Mouse (Mus musculus) neural tube, embryonic 13.5 days (tissue): ENCODE data around the gene Arf3. TPM values are rescaled to one million over a fixed set of nuclear protein-coding genes. Genes with fewer than 3 reads are reported as not detected.

Experiments used
- ATAC-seq: fragments of 200-750 bp; cut with Nextera tagmentation; 2 replicates; pipeline ENCODE4 v1.8.0; 2017; ENCODE audit warnings: low read depth, mild to moderate bottlenecking, moderate TSS enrichment, moderate library complexity
- H3K27ac ChIP-seq: fragments of 300-500 bp; sonication (generic); replicated peaks from 2 replicates; pipeline ENCODE4 v1.5.1; 2015; ENCODE audit warnings: moderate library complexity, mild to moderate bottlenecking, inconsistent platforms
- H3K27me3 ChIP-seq: fragments of 300-500 bp; sonication (generic); 2 replicates; pipeline ENCODE4 v1.6.1; 2015; ENCODE audit warnings: mild to moderate bottlenecking, inconsistent platforms
- H3K36me3 ChIP-seq: fragments of 300-500 bp; sonication (generic); 2 replicates; pipeline ENCODE4 v1.6.1; 2015; ENCODE audit warnings: mild to moderate bottlenecking, inconsistent platforms
- H3K4me1 ChIP-seq: fragments of 300-500 bp; sonication (generic); replicated peaks from 2 replicates; pipeline ENCODE4 v1.6.1; 2015; ENCODE audit warnings: inconsistent platforms
- H3K4me2 ChIP-seq: fragments of 300-500 bp; sonication (generic); 2 replicates; pipeline ENCODE4 v1.6.1; 2015; ENCODE audit warnings: inconsistent platforms, mild to moderate bottlenecking, moderate library complexity
- H3K4me3 ChIP-seq: fragments of 300-500 bp; sonication (generic); 2 replicates; pipeline ENCODE4 v1.5.1; 2015; ENCODE audit warnings: mild to moderate bottlenecking, inconsistent platforms
- H3K9ac ChIP-seq: fragments of 300-500 bp; sonication (generic); 2 replicates; pipeline ENCODE4 v1.6.1; 2015; ENCODE audit warnings: moderate library complexity, mild to moderate bottlenecking, inconsistent platforms
- H3K9me3 ChIP-seq: fragments of 300-500 bp; sonication (generic); 2 replicates; pipeline ENCODE4 v1.6.1; 2016; ENCODE audit warnings: inconsistent platforms
- WGBS: fragments of 180-500 bp; shearing (Covaris S2); methylation state at CpG from one replicate; pipeline ENCODE4 v1.1.7; 2015; 5-methylcytosine and 5-hydroxymethylcytosine counted together
- polyA plus RNA-seq: library from polyadenylated mRNA; unstranded; fragments of >200 nt; fragmentation: Nextera tagmentation; extraction: Ambion mirVana; gene quantifications from 2 replicates; pipeline ENCODE4 v1.2.1, GENCODE M21; 2015

Arf3 gene
- polyA plus RNA-seq, 1 experiment from 2014 or later = 74.9 TPM

DNA sequence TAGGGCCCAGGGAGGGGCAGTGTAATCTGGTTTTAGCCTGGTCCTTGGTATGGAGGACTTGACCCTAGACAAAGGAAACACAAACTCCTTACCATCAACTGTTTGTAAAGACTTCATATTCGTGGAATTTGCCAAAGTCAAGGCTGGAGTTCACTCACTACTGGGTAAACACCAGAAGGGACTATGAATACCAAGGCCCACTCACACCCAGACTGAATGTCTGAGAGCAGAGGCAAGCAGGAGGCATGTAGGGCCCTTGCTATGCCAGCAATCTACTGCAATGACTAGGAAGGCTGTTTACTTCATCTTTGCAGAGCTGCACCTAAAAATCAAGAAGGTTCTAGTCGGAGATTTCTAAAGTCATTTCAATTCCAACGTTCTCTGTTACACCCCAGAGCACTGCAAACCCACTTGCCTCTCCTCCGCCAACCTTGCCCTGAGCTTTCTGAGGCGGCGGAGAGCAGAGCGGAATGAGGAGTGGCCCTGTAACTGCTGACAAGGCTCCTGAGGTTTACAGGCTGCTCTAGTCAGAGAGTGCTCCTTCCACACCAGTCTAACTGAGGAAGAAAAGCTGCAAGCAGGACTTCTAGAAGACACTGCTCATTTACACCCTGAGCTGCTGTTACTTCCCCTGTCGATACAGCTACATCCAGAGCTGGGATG is 20.1 kb downstream of the Arf3 start:
- H3K9me3 ChIP-seq = no peaks in the 10 kb centered on the region
- no peaks in the 10 kb centered on the region for H3K27me3 ChIP-seq
- no peak overlapping the region for H3K4me2 ChIP-seq
- no peak overlapping the region for H3K27ac ChIP-seq
- H3K4me3 ChIP-seq = no peak overlapping the region
- no peak for ATAC-seq
- peaks cover 47% of the 10 kb centered on the region for H3K36me3 ChIP-seq
- H3K4me1 ChIP-seq = peaks cover 4% of the 10 kb centered on the region
- no peak overlapping the region for H3K9ac ChIP-seq
- 88% methylated on average over 8 of the region's 8 CpGs for WGBS

DNA sequence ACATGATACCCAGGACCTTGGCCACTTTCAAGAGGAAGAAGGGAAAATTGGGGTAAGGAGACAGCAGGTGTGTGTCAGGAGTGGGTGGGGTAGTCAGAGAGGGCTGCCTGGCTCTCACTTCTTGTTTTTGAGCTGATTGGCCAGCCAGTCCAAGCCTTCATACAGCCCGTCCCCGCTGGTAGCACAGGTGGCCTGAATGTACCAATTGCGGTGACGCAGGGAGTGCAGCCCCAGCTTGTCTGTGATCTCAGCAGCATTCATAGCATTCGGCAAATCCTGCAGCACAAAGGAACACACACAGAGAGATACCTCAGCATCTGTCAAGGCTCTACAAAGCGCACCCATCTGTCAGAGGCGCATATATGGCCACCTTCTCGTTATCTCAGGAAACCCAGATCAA is 22.8 kb downstream of the Arf3 start:
- 91% methylated on average over 8 of the region's 8 CpGs for WGBS
- no peak overlapping the region for H3K4me2 ChIP-seq
- no peaks in the 10 kb centered on the region for H3K27me3 ChIP-seq
- H3K9me3 ChIP-seq = no peaks in the 10 kb centered on the region
- H3K36me3 ChIP-seq = peaks cover 71% of the 10 kb centered on the region
- no peak overlapping the region for H3K9ac ChIP-seq
- H3K4me3 ChIP-seq = no peak overlapping the region
- H3K4me1 ChIP-seq = no peaks in the 10 kb centered on the region
- H3K27ac ChIP-seq = no peak overlapping the region
- ATAC-seq = no peak

DNA sequence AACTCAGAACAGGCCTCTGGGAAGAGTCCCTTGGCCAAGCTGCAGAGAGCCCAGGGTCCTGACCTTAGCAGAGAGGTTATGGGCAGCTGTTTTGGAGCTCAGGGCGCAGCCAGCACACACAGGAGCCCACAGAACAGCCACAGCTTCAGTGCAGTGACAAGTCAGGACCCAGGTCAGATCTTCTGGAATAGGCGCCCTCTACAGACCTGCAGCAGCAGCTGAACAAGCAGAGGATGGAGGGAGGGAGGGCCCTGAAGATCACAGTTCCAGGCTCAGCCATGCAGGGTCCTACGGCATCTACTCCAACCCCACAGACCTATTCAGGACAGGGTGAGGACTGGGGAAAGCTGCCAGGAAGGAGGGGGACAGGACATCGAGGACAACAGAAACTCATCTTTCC is 24.2 kb downstream of the Arf3 start:
- H3K4me2 ChIP-seq = no peak overlapping the region
- H3K27me3 ChIP-seq = no peaks in the 10 kb centered on the region
- H3K4me3 ChIP-seq = no peak overlapping the region
- 66% methylated on average over 4 of the region's 4 CpGs for WGBS
- H3K9ac ChIP-seq = no peak overlapping the region
- no peak overlapping the region for H3K27ac ChIP-seq
- peaks cover 78% of the 10 kb centered on the region for H3K36me3 ChIP-seq
- no peaks in the 10 kb centered on the region for H3K4me1 ChIP-seq
- ATAC-seq = no peak
- H3K9me3 ChIP-seq = no peaks in the 10 kb centered on the region

DNA sequence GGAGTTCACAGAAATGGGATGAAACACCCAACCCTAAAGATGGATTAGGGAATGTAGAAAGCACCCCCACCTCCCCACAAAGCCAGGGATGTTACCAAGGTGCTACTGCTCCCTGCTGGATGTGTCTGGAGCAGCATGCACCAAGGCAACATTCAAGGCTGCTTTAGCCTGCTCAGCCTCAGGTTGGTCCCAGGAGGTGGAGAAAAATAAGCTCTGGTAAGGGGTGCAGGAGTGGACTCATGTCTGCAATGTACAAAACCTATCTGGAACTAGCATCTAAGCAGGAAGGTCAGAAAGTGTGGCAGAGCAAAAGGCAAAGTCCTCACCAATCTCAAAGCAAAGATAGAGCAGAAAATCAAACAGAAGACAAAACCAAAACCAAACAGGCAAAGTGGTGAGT is 25.1 kb downstream of the Arf3 start:
- Histone ChIP-seq H3K9ac (no peak overlapping the region), H3K4me2 (no peak overlapping the region), H3K27ac (no peak overlapping the region), H3K9me3 (no peaks in the 10 kb centered on the region), H3K36me3 (peaks cover 78% of the 10 kb centered on the region), H3K4me3 (no peak overlapping the region), H3K27me3 (no peaks in the 10 kb centered on the region), H3K4me1 (no peaks in the 10 kb centered on the region)
- ATAC-seq = no peak

DNA sequence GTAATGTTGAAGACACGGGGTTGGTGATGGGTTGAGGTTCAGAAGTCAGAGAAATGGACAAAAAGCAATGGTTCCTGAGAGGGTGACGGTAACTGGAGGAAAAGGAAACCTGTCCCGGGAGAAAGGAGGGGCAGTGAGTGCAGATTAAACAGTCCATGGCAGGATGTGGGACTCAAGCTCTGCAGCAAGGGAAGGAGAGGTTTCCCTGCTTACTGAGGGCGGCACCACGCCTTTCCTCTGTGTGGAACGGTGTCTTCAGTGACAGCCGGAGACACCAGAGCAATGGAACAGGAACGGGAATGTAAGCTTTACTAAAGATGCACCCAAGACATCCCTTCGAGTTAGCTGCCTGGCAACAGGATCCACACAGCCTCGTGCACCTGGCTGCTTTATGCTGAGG is 26.5 kb downstream of the Arf3 start:
- no peak overlapping the region for H3K4me3 ChIP-seq
- WGBS = 91% methylated on average over 10 of the region's 10 CpGs

DNA sequence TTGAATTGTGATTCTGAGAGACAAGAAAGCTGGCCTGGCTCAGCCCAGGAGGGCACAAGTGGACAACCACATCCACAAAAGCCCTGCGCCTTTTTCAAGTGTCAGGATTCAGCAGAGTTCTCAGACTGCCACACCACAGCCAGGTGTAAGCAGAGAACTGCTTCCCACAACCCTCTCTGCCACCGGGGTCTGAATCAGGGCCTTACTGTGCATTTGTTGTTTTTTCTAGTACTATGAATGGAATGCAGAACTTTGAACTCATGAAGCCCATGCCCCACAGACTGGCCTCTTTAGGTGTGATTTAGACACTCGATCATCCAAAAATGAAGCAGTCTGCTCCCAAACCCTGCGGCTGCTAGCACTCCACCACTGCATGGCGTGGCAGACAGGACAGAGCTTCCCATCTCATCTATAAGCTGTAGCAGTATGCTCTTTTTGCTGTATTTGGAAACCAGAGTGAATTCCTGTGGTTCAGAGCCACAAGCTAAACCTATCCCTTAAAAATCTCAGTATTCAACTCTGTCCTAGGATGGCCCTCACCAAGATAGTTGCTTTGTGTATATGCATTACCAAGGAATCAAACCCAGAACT is 28.9 kb downstream of the Arf3 start:
- WGBS = 86% methylated on average over 5 of the region's 5 CpGs
- no peaks in the 10 kb centered on the region for H3K4me1 ChIP-seq
- peaks cover 2% of the 10 kb centered on the region; the same call in 1 of the 2 replicates for H3K27me3 ChIP-seq
- no peaks in the 10 kb centered on the region for H3K9me3 ChIP-seq
- no peak overlapping the region for H3K27ac ChIP-seq
- H3K4me3 ChIP-seq = no peak overlapping the region
- H3K9ac ChIP-seq = no peak overlapping the region
- H3K36me3 ChIP-seq = peaks cover 40% of the 10 kb centered on the region
- no peak overlapping the region for H3K4me2 ChIP-seq
- ATAC-seq = no peak

More for the DNA sequence above, 26.5 kb downstream of the Arf3 start:
- ATAC-seq = no peak
- Histone ChIP-seq H3K9ac (no peak overlapping the region), H3K27ac (no peak overlapping the region), H3K9me3 (no peaks in the 10 kb centered on the region), H3K36me3 (peaks cover 65% of the 10 kb centered on the region), H3K4me2 (no peak overlapping the region), H3K27me3 (no peaks in the 10 kb centered on the region), H3K4me1 (no peaks in the 10 kb centered on the region)

DNA sequence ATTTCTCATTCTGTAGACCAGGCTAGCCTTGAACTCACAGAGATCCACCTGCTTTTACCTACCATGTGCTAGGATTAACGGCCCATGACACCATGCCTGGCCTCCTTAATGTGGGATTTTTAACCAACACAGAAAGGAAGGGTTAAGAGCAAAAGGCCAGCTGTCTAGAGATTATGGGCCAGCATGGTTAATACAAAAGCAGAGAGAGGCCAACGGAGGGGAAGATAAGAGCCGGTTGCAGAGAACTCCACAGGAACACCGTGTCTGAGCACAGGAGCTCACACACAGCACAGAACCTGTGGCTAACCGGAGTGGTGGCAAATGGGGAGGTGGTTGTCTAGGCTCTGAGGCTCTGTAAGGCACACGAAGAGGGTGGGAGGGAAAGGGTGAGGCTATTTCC is 29.6 kb downstream of the Arf3 start:
- WGBS = 81% methylated on average over 6 of the region's 6 CpGs
- H3K4me2 ChIP-seq = no peak overlapping the region
- no peak overlapping the region for H3K4me3 ChIP-seq
- ATAC-seq = no peak
- H3K9ac ChIP-seq = no peak overlapping the region
- peaks cover 5% of the 10 kb centered on the region for H3K4me1 ChIP-seq
- peaks cover 34% of the 10 kb centered on the region for H3K36me3 ChIP-seq
- peaks cover 9% of the 10 kb centered on the region; the same call in 1 of the 2 replicates for H3K27me3 ChIP-seq
- no peaks in the 10 kb centered on the region for H3K9me3 ChIP-seq
- no peak overlapping the region for H3K27ac ChIP-seq

DNA sequence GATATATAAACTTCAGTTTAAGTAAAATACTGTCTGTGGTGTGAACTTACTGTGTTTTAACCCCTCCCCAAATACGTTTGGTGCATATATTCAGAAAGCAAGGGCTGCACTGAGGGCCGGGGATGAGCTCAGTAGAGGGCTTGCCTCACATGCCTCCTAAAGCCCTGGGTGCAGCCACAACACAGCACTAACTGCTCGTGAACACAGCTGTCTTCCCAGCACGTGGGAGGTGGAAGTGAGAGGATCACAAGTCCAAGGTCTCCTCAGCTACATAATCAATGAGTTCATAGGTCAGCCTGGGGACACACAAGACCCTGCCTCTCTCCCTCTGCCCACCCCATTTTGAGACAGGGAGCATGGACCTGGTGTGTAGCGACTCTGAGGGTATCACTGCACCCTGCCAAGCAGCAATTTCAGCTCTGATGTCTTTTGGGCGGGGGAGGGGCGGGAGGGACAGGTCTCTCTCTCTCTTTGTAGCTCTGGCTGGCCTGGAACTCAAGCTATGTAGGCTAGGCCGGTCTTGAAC is 30.9 kb downstream of the Arf3 start:
- H3K9me3 ChIP-seq = no peaks in the 10 kb centered on the region
- H3K4me1 ChIP-seq = peaks cover 18% of the 10 kb centered on the region
- H3K27ac ChIP-seq = no peak overlapping the region
- H3K4me3 ChIP-seq = no peak overlapping the region
- WGBS = 66% methylated on average over 8 of the region's 8 CpGs
- ATAC-seq = no peak
- H3K9ac ChIP-seq = no peak overlapping the region
- peaks cover 15% of the 10 kb centered on the region; the same call in 1 of the 2 replicates for H3K27me3 ChIP-seq
- H3K36me3 ChIP-seq = peaks cover 22% of the 10 kb centered on the region
- no peak overlapping the region for H3K4me2 ChIP-seq

DNA sequence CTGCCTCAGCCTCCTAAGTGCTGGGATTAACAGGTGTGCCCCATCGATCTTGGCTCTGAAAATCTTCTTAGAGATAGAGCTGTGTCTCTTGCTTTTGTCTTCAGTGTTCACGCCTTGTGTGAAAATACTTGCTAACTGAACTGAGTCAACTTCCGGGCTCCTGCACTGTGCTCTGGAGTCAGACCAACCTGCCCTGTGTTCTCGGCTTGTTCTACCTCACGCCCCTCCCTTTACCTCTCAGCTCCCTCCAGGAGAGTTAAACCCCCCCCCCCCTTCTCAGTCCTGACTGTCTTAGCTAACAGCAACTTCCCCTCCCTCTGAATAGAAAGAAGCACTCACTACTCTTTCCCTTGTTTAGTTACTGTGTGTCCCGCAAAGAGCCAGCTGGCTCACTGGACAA is 32.2 kb downstream of the Arf3 start:
- no peak for ATAC-seq
- Histone ChIP-seq H3K9me3 (no peaks in the 10 kb centered on the region), H3K4me1 (peaks cover 23% of the 10 kb centered on the region), H3K36me3 (peaks cover 10% of the 10 kb centered on the region), H3K9ac (no peak overlapping the region), H3K27ac (no peak overlapping the region), H3K4me3 (no peak overlapping the region), H3K4me2 (no peak overlapping the region), H3K27me3 (peaks cover 27% of the 10 kb centered on the region)
- WGBS = 84% methylated on average over 6 of the region's 6 CpGs

DNA sequence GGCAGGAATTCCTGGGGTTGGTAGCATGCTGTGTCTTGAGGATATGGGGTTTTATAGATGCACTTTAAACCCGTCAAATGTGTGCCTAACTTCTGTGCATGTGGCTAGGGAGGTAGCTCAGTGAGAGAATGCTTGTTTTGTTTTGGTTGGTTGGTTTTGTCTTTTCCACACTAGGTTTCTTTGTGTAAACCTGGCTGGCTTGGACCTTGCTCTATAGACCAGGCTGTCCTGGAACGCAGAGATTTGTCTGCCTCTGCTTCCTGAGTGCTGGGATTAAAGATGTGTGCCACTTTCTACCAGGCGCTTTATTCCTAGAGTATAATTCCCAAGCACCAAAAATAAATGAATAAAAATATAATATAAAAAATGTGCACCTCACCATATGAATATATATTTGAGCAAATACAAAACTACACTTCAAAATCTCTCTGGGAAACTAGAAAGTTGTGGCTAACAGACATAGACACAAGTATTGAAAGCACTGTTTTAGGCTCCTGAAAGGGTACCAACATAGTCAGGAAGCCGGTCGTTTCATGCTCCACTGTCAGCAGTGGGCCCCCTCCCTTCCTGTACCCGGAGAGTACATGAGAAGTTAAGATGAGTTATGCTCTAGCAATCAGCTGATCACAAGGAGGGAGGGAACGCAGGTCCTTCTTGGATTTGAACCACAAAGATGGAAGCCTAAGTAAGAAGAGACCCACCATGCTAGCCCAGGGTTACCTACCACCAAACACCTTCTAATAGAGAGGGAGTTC is 33.0 kb downstream of the Arf3 start:
- no peaks in the 10 kb centered on the region for H3K9me3 ChIP-seq
- ATAC-seq = no peak
- H3K27ac ChIP-seq = no peak overlapping the region
- H3K4me1 ChIP-seq = peaks cover 23% of the 10 kb centered on the region
- H3K27me3 ChIP-seq = peaks cover 28% of the 10 kb centered on the region
- H3K4me3 ChIP-seq = no peak overlapping the region
- H3K36me3 ChIP-seq = peaks cover 5% of the 10 kb centered on the region; the same call in 1 of the 2 replicates
- no peak overlapping the region for H3K9ac ChIP-seq
- no peak overlapping the region for H3K4me2 ChIP-seq
- 66% methylated on average over 7 of the region's 7 CpGs for WGBS

DNA sequence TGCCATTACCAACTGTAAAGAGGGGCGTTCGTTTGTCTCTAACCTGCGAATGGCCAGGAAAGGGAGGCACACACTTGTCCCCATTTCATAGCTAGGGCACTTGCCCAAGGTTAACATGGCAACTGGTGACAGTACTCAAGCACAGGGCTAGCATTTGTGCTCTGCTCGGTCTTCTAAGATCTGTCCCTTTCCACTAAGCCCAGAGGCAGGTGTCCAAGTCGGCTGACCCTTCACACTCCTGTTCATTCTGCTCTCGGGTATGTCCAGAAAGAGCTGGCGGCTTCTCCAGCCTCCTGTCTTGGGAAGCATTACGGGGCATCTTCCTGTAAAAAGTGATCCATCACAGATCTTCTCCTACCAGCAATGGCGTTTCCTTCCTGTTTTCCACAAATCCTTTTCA is 34.6 kb downstream of the Arf3 start:
- Histone ChIP-seq H3K4me1 (peaks cover 30% of the 10 kb centered on the region), H3K27ac (no peak overlapping the region), H3K36me3 (no peaks in the 10 kb centered on the region), H3K4me2 (peak overlapping the region; percentile 71), H3K4me3 (peak overlapping the region; percentile 40; the same call in 1 of the 2 replicates), H3K9ac (no peak overlapping the region), H3K9me3 (no peaks in the 10 kb centered on the region), H3K27me3 (peaks cover 29% of the 10 kb centered on the region)
- 0 out of 2 replicates have a peak, but pooled peaks have one; percentile 4 for ATAC-seq
- WGBS = 41% methylated on average over 9 of the region's 9 CpGs
